Mouse (Mus musculus) c-Kit-positive CD71-positive TER-119-positive erythroid progenitor cells, embryonic 14.5 days (primary cell): ENCODE measurements at regions not wholly inside any gene's neighbourhood (a gene's known extent, or its start where the extent isn't known, plus 50 kb on each side); places are given as distances from the start of the nearest gene placed in this dataset.
A peak's percentile ranks its signal among the peaks of the same experiment; 100 is the strongest.

Experiments used
- DNase-seq: peaks from one replicate; pipeline ENCODE4 v3.0.0-alpha.2; 2013; ENCODE audit warnings: low spot score

DNA sequence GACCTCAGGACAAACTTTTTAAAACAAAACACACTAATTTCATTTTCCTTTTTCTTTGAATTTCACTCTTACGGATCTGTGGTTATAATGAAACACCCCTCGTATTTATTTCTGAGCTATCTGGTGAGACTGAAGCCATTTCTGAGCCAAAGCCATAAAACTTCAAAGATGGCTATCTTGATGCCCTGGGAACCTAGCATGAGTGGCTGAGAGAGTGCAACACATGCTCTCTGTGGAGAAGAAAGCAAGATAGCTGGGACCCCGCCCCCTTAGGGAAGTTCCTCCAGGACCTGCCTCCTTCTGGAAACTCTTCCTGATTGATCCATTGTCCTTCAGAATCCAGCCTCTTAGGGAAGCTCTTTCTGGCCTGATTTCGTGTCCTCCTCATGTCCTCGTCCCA lies 57.6 kb upstream of the Myb start:
- no peak for DNase-seq

DNA sequence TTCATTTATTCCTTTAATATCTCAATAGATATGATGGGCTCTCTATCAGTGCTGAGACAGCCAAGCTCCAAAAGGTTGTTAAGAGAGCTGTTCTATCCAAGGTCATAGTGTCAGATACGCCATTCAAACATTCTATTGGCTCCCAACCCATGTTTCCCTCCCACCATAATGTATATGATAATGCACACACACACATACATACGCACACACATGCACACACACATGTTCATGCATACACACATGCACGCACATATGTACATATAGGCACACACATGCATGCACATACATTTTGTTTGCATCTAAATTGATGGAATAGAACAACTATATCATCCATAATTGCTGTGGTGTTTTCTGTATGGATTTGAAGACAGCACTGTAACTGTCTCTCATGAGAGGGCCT lies 60.0 kb upstream of the Myb start:
- DNase-seq: no peak

DNA sequence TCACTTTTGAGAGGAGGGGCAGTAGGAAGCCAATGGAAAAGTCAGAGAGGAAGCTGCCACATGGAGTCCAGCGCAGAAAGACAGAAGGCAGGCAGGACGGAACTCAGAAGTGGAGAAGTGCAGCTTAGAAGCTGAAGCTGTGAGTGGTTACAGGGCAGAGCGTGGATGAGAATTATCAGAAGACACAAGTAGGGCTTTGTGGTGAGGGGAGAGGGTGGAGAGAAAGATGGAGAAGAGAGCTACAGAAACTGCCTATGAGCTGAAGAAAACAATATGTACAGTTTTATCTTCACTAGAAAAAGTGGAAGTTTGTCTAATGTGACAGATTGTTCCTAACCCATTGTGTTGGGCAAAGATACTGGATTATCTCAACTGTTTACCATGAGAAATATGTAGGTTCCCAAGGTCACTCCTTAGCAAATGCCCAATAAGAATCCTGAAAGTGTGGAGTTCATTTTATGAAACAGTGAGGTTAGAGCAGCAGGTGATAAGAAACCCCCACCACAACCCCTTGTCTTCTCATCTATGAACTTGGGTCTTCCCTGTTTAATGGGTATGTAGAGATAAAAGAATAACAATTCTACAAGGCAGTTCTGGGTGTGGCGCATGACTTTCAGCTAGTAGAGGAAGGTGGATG lies 60.6 kb upstream of the Myb start:
- no peak for DNase-seq

DNA sequence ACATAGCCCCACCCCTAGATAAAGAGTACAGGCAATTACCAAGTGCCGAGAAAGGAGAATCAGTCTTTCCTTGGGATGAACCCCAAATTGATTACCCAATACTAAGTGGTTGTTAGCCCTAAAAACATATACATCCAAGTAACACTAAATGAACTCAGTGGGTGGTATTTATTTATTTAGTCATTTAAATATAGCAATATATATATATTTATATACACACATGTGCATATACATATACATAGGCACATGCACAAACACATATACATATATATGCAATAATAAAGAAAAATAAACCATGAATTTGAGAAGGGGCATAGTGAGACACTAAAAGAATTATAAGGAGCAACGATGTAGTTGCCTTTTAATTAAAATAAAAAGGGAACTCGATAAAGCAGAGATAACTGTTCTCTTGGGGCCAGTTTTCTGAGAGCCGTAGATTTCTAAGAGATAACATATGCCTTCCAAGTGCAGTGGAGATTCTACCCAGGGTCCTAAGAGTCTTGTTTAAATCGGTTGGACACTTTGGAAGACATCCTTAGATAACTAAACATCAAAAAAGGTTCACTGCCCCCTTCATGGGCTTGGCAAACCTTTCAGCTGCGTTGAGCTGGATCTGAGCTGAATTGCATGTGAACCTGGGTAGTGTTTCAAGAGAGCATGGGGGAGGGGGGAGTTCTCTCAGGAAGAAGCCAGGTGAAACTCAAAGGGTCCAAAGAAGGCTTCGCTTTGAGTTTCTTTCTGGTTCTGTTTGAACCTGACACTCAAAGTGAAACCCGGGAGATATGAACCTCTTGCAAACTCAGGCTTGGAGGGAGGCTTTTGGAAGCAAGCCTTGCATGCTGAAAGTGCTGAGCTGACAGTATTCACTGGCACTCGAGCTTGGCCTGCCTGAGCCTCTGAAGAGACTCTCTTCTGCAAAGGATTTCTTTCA lies 61.6 kb upstream of the Myb start:
- no peak for DNase-seq

DNA sequence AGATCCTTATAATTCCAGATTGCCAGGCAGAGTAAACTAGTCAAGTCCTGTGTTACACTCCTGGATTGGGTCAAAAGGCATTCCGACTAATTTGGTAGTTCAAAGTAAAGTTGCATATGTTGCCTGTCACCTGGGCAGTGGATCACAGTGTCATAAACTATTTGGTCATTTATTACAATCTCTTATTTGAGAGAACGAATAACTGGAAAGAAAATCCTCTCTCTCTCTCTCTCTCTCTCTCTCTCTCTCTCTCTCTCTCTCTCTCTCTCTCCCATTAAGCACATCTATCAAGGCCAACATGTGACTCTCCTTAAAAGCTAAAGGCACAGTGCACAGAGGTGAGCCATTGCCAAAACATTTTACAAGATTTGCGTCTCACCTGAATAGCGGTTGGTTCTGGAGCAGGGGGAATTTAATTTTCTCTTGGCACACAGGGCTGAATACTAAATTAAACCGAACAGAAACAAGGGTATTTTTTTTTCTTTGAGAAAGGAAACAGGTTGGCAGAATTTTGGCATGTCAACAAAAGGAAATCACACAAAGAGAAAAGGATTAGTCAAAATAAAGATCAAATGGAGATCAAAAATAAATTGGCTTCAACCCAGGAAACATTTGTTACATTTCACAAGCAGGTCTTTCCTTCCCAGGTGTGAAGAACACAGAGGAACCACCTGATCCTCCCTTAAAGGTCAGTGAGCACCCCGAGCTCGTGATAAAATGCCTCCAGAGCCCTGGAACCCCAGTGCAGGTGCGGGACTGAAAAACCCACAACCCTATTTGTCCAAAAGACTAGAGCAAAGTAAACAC lies 62.5 kb upstream of the Myb start:
- no peak for DNase-seq

DNA sequence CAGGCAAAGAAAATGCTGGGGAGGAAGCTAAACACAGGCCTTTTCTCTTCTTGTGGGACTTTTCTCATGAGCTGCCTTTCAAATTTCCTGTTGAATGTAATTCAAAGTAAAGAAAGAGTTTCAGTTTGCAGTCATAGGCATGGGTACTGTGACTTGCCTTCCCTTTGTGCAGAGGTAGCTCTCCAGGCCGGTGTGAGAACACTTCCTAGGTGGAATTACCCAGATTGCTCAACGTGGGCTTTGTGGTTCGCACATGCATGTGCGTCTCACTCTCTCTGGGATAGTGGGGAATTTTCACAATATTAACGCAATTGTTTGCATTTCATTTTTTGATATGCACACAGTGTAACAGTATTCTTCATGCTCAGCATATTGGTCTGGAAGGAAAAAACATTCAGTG lies 63.4 kb upstream of the Myb start:
- no peak for DNase-seq

DNA sequence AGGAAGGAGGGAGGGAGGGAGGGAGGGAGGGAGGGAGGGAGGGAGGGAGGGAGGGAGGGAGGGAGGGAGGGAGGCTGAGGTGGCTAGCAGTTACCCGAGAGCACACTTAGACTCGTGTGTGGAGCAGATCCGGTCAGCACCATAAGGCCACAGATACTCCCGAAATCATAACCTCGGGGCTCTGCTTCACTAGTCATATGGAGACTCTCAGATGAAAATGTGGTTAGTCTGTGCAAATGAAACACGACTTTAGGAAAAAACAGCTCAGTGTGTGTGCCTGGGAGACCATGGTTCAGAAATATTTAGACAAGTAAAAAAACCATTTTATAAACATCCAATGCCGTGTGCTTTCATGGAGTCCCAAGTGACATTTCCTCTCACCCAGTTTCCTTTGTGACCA lies 65.4 kb upstream of the Myb start:
- DNase-seq: no peak

DNA sequence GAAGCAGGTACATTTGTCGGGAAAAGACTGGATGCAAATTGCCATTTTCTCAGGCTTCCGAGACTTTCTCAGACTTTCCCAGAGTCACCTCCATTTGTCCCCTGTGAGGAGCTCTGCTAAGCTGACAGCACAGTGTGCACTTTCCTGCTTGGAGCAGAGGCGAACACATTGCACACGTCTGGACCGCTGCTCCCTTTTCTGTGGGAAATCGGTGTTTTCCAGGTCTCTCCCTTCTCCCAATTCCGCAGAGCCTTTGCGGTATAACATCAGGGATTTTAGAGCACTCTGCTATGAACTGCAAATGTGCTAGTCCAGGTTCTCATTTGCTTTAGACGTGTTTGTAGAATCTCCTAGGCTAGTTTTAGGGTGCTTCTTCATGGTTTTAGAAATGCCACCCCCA lies 67.0 kb upstream of the Myb start:
- no peak for DNase-seq

DNA sequence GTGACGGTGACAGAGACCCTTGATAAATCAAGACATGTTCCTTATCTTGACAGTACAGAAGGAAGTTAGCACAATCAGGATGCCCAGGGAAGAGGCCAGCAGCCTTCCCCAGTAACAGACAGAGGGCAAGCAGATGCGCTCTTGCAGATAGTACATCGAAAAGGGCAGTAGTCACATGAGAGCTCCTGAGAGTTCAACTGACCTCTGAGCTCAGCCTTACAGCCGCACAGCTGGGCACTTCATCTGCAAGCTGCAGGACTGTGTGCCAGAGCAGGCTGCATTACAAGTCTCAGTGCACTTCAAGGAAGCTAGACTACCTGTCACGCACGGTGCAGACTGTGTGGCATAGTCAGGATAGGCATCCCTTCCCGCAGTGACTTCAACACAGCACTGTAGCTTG lies 67.2 kb upstream of the Hbs1l start:
- peak; percentile 76 for DNase-seq

DNA sequence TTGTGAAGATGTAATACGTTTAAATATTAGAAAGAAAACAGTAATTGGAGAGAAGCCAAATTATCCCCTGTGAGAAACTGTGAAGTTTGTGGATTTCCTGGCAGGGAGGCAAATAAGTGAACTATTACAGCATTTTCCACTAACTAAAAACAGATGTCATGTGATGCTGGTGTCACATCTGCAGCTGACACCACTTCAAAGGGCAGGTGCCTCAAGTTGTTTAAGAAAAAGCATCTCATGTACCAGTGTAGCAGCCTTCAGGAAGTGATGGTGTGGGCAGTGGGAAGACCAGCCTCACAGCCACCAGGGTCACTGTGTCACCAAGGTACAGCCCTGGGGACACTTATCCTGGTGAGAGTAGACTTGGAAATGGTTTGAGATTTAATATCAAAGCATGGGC lies 60.6 kb upstream of the Hbs1l start:
- no peak for DNase-seq

DNA sequence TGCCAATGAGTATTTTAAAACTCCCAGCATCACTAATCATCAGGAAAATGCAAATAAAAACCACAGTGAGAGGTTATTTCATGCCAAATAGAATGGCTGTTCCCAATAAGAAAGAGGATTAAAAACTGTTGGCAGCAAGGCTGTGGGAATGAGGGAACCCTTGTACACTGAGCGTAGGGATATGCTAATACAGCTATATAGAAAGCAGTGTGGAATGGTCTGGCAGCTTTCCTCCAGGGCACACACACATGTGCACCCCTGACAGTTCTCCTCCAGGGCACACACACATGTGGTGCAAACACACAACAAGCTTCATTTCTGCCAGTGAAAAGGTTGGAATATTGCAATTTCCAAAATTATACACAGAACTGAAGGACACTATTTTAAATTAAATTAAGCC lies 58.8 kb upstream of the Hbs1l start:
- no peak for DNase-seq

DNA sequence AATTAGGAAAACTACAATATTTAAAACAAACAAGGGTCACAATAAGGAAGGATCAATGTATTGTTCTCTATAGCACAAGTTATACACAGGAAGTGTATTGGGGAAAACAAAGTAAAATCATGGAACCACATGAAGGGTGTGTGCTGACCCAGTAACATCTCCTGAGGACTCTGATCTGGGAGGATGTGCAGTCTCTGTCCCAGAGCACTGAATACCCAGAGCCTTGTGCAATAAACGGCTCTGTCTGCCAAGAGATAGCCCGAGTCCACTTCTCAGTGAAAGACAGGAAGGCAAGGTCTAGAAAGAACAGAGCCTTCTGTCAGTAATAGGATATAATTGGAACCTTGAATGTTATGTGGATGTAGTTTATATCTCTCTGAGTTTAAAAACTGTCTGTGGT lies 56.3 kb upstream of the Hbs1l start:
- DNase-seq: no peak

DNA sequence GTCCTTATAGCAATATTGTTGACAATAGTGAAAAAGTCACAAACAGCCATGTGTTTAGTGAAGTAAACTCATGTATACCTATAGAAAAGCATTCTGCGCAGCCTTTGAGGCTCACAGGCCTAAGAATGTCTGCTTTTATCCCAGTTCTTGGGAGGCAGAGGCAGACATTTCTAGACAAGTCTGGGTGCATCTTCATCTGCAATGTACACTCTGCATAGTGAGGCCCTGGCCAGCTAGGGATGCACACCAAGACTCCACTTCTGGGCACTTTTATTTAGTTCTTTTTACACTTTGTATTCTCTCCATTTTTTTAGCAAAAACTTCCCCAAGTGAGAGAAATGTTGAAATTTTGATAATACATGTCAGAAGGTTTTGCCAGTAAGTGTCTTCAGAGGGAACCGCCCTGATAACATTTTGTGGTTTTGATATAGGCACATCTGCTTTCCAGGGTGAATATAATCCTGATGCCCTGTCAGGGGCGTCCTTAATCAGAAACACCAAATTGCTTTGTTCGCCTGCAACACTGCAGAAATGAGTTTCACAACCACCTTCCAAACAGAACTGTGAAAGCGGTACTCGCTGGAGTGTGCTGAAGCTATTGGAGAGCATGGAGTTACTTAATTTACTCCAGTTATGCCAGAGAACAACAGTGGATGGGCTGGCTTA lies 54.1 kb upstream of the Hbs1l start:
- peak; percentile 68 for DNase-seq

DNA sequence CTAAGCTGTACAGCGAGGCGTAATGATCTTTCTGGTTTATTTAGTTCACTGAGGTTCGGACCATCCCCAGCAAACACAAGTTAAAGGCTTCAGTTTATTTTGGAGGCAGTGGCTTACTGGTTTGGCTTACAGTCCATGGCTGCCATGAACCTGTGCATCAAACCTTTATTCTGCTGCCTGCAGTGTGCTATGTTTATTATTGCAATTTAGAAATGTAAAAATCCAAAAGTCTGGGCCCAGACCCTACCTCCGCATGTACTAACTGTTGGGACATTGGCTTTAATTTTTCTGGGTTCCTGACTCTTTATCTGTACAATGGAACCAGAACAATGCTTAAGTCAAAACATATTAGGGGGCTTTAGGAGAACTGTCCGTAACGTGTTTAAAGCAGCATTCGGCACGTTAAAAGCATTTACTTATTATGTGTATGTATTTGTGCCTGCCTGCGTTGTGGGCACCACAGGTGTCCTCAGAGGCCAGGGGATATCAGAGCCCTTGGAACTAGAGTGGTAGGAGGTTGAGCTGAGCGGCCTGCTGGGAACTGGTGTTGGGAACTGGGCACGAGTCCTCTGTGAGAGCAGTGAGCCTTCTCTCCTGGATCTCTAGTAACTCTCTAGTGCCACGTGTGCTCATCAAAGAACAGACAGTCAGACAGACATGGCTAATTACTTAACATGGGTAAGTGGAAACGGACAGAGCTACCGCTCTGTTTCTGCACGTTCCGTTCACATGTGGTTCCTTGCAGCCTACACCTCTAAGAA lies 53.1 kb upstream of the Hbs1l start:
- no peak for DNase-seq

DNA sequence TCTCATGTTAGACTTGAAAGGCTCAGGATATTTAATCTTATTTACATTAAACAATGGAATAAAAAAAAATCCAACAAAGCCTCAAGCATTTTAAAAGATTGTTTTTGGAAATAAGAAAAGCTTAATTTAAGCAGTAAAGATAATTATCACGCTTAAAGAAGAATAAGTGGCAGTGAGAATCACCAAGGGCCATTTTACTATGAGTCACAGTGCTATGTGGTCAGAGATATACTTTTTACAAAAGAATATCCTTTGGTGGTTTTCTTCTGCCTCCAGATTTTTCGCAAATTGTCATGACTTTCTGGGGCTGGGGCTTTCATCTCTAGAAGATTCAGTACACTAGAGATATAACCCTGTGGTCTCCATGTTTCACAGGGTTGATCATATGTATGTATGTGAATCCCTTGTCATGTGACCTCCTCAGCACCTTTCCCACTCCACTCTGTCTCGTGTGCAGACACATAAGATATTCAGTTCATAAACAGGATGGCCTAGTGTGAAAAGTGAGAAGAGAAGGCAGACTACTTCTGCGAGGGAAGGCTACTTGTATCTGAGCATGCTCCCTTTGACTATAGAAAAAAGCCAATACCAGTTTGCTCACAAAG lies 50.8 kb upstream of the Hbs1l start:
- DNase-seq: no peak

DNA sequence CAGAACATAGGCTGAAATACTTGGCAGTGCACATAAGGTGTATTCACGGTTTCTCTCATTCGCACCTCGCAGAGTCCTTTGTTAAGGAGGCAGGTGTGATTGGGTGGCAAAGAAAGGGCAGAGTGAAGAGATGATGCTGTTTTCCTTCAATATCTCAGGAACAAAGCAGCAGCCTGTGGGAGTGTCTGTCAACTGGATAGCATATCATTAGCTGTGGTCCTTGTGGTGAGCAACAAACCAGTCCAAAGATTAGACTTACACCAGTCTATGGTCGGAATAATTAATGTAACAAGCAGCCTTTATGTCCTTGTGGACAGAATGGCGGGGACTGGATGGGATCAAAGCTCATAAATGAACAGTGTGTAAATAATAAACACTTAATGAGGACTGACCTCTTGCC lies 50.2 kb upstream of the Hbs1l start:
- DNase-seq: no peak
